Mouse (Mus musculus): ENCODE measurements around the gene Ppia.
"Not testable (repeated sequence)": the region's sequence is repeated elsewhere in the genome, so short reads cannot be mapped to it uniquely, and the experiment has no call there.

DNA sequence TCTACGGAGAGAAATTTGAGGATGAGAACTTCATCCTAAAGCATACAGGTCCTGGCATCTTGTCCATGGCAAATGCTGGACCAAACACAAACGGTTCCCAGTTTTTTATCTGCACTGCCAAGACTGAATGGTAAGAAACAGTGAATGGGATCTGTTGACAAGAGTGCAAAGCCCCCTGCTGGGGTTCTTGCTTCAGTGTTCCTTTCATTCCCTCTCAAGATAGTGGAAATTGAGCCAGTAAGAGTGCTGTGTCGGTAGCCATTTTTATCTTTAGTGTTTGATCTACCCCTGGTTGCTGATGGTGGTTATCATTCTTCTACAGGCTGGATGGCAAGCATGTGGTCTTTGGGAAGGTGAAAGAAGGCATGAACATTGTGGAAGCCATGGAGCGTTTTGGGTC is 3.9 kb downstream of the Ppia start:
- not testable (repeated sequence) for TF ChIP-seq CTCF (IDR thresholded peaks at IDR 0.05; ENCODE audit: low read depth, low read length); POLR2A (IDR thresholded peaks at IDR 0.05; ENCODE audit: extremely low read depth, insufficient read depth, low read length)
